Mouse (Mus musculus) ES-E14 (cell line): ENCODE data around the gene Ndufa7.

Experiments
- ZC3H11A ChIP-seq: IDR thresholded peaks from 2 replicates; pipeline ENCODE4 v1.6.1; 2012; ENCODE audit warnings: low read depth, mild to moderate bottlenecking, inconsistent platforms, low read length, borderline replicate concordance
- ZNF384 ChIP-seq: IDR thresholded peaks from 2 replicates; pipeline ENCODE4 v1.6.1; 2012; ENCODE audit warnings: low read depth, low read length, inconsistent platforms

GRCm38 (mm10) chr17:33798306-33798705 lies 26.1 kb upstream of the Ndufa7 start:
- no peak for TF ChIP-seq ZNF384
- no peak for TF ChIP-seq ZC3H11A
